Mouse (Mus musculus) embryonic fibroblast, embryonic 13.5 days (primary cell): Measurements from ENCODE around the gene Ppfia2. TPM values are rescaled to one million over a fixed set of nuclear protein-coding genes. Genes with fewer than 3 reads are reported as not detected.

Experiments
- H3K27ac ChIP-seq: 2 replicates; pipeline ENCODE4 v1.5.1; 2012; ENCODE audit warnings: low read length, control low read depth, inconsistent platforms; ENCODE audit not compliant: insufficient read depth
- H3K4me1 ChIP-seq: 2 replicates; pipeline ENCODE4 v1.6.1; 2011; ENCODE audit warnings: low read length; ENCODE audit not compliant: control insufficient read depth, insufficient read depth
- H3K4me3 ChIP-seq: 2 replicates; pipeline ENCODE4 v1.5.1; 2011; ENCODE audit warnings: mild to moderate bottlenecking, control low read depth, low read length; ENCODE audit not compliant: insufficient read depth
- CTCF ChIP-seq: IDR thresholded peaks from 2 replicates; pipeline ENCODE4 v1.5.1; 2011; ENCODE audit warnings: mild to moderate bottlenecking, control low read depth, low read length, moderate library complexity, borderline replicate concordance; ENCODE audit not compliant: insufficient read depth
- POLR2A ChIP-seq: IDR thresholded peaks from 2 replicates; pipeline ENCODE4 v1.6.1; 2011; ENCODE audit warnings: low read depth, mild to moderate bottlenecking, control low read depth, low read length, moderate library complexity
- polyA plus RNA-seq: library from polyadenylated mRNA; stranded (reverse); fragments of >200 nt; gene quantifications from 2 replicates; pipeline ENCODE4 v1.2.4, GENCODE M21; 2011; ENCODE audit warnings: low read depth; ENCODE audit not compliant: missing spikeins, insufficient read length

Gene Ppfia2
- polyA plus RNA-seq, 1 experiment = 0.40 TPM

DNA sequence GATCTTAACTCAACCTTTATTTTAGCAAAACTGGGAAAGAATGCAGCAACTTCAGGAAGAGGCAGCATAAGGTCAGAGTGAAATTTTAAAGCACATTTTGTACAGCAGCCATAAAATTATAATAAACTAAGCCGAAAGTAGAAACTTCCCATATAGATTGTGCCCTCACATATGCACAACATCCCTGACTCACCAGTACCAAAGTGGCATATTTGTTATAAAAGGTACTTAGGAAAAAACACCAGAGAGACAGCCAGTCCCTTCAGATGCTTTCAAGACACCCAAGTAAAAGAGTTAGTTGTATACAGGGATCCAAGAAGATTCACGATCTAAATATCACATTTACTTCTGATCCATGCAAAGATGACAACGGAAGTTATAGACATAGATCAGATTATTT lies 468.7 kb downstream of the Ppfia2 start:
- TF ChIP-seq CTCF (no peak), POLR2A (no peak)
- H3K27ac ChIP-seq = no peak overlapping the region

DNA sequence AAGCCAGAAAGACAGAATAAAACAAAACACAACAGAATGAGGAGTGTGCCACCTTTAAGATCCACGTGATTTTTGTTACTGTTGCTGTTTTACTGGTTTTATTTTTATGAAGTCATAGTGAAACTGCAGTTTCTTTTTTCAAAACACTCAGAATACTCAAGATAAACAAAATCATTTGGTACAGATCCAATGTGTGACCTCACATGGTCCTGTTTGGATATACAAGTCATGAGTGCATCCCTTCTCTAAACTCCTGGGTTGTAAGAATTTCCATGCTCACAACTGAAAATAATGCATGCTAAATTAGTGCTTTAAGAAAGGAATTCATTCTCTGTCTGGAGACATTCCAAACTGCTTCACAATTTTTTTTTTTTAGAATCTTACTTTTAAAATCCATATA lies 469.3 kb downstream of the Ppfia2 start:
- Histone ChIP-seq H3K4me3 (no peak overlapping the region), H3K4me1 (no peaks in the 10 kb centered on the region), H3K27ac (no peak overlapping the region)
- no peak for TF ChIP-seq CTCF
- no peak for TF ChIP-seq POLR2A

More for the DNA sequence above, 468.7 kb downstream of the Ppfia2 start:
- Histone ChIP-seq H3K4me1 (no peaks in the 10 kb centered on the region), H3K4me3 (no peak overlapping the region)

DNA sequence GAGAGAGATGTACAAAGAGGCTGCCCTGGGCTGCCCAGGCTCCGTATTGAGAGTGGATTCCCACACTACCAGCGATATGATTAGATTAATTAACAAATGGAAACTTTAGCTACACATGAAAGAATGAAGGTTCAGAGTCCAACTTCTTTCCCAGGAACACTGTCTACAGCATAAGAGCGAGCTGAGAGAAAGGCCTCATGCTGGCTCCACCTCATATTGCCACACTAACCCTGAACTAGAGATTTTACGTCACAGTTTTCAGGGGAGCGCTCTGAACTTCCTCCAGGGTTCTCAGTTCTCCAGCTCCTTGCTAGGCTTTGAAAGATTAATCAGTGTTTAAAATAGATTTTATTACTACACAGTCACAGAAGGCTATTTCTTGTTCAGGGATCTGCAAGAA lies 471.2 kb downstream of the Ppfia2 start:
- H3K4me1 ChIP-seq = no peaks in the 10 kb centered on the region
- TF ChIP-seq POLR2A (no peak), CTCF (no peak)
- H3K27ac ChIP-seq = no peak overlapping the region
- H3K4me3 ChIP-seq = no peak overlapping the region

DNA sequence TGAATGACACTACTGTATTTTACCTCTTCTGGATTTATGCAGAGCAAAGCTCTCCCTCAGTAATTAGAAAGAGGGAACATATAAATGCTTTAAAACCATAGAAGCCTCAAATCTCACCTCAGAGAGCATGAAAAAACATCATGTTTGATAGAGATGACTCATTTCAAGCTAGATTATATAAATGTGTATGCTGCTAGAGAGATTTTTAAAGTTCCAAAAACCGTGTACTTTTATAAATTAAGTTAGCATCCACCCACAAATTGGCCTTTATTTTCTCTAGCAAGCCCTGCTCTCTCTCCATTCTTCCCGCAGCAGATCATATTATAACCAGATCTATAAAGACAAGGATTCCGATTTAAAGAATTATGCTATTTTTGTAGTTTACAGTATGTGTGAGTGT lies 488.9 kb downstream of the Ppfia2 start:
- Histone ChIP-seq H3K4me1 (no peaks in the 10 kb centered on the region), H3K4me3 (no peak overlapping the region), H3K27ac (no peak overlapping the region)
- TF ChIP-seq POLR2A = no peak
- no peak for TF ChIP-seq CTCF

DNA sequence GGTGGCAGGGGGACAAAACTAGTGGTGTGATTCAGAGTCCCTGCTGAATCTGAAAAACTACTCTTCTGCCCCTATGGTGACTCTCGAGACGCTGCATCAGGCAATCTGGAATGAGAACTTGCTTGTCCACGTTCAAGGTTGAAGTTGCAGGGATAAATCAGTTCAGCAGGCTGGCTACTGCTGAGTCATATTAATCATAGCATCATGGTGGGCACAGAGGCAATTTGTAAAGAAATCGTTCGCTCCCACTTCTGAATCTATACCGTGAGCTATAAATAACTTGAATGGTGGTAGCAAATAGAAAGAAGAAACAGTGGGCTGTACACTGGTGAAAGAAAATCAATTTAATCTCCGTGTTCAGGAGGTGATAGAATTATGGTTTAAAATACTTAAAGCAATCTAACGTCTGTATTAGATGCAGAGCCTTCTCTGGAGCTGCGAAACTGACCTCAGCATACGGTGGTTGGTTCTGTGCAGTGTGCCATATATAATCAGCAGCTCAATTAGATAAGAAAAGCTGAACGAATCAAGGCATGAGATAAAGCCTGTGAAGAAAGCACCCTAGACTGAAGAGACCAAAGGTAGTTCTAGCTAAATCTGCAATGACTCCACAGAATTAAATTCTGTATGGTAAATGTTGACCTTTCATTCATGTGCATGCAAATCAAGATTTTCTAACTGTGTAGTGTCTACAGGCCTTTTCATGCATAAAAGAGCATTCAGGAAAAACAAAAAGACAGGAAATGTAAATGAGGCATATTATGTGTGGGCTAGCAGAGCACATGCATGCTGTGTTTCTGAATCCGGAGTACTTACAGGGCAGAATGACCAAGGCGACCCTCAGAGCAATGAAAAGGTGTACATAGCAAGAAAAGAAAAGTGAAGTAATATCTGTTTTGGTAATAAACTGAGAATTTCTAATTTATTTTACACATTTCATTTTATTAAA lies 505.3 kb downstream of the Ppfia2 start:
- Histone ChIP-seq H3K4me3 (no peak overlapping the region), H3K27ac (no peak overlapping the region), H3K4me1 (no peaks in the 10 kb centered on the region)
- no peak for TF ChIP-seq CTCF
- no peak for TF ChIP-seq POLR2A
